Mouse (Mus musculus) c-Kit-positive CD71-positive TER-119-negative erythroid progenitor cells, embryonic 14.5 days (primary cell): ENCODE data around the gene Tubd1.

Experiments
- DNase-seq: peaks from one replicate; pipeline ENCODE4 v3.0.0-alpha.2; 2013; ENCODE audit warnings: low read depth

Tubd1 gene

GRCm38 (mm10) chr11:86568425-86568824 lies 23.6 kb downstream of the Tubd1 start:
- no peak for DNase-seq

DNA sequence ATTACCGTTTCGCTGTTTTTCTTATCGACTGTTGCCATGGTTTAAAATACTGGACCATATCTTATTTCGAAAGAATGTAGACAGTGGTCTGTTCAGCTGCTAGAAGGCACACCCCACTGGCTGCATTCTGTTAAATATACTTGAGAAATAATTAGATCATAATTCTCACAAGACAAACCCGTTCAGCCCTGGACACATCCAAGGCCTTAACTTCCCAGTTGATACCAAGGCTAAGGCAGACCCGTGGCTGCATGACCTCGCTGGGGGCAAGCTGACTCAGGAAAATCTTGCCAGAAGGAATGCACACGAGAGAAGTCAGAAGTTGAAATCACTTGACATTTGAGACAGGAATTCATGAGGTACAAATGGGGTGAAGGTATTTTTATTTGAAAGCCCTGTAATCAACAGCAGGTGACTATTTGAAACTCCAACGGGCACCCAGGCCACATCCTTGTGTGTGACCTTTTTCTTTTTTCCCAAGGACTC lies 25.5 kb downstream of the Tubd1 start:
- no peak for DNase-seq

- no peak for DNase-seq
These were observed 26.5 kb downstream of the Tubd1 start for GRCm38 (mm10) chr11:86571047-86571855.

GRCm38 (mm10) chr11:86571871-86572270 lies 27.1 kb downstream of the Tubd1 start:
- DNase-seq: no peak

DNA sequence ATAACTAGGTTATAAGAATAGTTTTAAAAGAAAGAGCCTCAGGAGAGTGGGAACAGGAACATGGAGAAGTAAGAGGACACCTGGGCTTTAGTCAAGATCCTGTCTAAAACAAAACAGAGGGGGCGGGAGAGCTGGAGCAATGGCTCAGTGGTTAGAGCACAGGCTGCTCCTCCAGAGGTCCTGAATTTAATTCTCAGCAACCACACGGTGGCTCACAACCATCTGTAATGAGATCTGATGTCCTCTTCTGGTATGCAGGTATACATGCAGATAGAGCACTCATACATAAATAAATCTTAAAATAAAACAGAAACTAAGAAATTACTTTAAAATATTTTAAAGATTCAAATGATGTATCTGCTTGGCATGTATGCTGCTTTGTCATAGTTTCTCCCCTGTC lies 27.8 kb downstream of the Tubd1 start:
- no peak for DNase-seq

GRCm38 (mm10) chr11:86573646-86574231 lies 28.9 kb downstream of the Tubd1 start:
- no peak for DNase-seq

DNA sequence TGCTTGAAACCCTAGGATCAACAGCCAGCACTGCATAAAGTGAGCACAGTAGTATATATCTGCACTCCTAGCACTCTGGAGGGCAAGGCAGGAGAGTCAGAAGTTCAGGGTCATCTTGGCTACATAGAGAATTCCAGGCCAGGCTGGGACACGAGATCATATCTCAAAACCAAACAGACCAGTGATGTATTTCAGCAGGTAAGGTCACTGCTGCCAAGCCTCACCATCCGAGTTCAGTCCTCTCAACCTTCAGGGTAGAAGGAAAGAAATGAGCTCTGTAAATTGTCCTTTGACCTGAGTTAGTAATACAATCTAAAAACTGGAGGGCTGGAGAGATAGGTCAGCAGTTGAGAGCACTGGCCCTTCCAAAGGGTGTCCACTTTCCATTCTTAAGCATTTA lies 29.6 kb downstream of the Tubd1 start:
- no peak for DNase-seq

GRCm38 (mm10) chr11:86575632-86576378 lies 31.0 kb downstream of the Tubd1 start:
- no peak for DNase-seq

DNA sequence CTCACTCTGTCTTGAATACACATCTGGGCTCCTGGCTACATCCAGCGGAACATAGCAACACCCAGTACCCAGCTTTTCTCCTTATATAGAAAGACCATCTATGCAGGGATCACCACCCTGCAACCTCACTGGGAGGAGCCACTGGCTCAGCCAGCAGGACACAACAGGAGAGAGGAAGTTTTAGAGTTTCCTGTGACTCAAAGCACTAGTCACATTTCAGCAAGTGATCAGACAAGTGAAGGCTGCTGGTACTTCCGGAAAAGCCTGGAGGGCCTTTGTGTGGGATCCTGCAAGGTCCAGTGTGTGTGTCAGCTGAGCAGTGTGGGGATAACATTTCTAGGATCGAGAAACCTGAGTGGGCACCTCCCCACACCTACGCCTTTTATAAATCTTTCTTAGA lies 32.4 kb downstream of the Tubd1 start:
- DNase-seq: no peak

DNA sequence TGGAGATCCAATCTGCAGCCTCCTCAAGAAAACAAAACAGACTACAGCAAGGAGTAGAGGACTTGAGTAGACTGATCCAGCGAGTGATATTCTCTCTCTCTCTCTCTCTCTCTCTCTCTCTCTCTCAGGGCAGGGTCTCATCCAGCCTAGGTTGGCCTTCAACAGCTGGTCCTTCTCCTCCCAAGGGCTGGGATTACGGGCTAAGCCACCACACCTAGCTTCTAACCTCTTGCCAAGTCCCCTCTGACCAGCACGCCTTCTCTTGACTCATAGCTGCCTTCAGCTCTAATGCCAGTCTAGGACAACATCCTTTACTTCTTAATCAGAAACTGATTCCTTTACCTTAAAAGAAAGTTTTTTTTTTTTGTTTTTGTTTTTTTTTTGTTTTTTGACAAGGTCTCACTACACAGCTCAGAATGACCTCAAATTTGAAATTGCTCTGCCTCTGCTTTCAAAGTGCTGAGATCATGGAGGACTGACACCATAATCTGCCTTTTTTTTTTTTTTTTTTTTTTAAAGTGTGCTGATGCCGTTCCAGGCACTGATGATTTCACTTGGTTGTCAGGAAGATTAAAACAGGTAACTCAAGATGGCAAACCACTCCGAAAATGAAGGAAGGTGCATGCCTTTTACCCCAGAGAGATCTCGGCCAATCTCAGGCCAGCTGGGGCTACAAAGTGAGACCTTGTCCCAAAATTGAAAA lies 33.5 kb downstream of the Tubd1 start:
- DNase-seq: no peak

DNA sequence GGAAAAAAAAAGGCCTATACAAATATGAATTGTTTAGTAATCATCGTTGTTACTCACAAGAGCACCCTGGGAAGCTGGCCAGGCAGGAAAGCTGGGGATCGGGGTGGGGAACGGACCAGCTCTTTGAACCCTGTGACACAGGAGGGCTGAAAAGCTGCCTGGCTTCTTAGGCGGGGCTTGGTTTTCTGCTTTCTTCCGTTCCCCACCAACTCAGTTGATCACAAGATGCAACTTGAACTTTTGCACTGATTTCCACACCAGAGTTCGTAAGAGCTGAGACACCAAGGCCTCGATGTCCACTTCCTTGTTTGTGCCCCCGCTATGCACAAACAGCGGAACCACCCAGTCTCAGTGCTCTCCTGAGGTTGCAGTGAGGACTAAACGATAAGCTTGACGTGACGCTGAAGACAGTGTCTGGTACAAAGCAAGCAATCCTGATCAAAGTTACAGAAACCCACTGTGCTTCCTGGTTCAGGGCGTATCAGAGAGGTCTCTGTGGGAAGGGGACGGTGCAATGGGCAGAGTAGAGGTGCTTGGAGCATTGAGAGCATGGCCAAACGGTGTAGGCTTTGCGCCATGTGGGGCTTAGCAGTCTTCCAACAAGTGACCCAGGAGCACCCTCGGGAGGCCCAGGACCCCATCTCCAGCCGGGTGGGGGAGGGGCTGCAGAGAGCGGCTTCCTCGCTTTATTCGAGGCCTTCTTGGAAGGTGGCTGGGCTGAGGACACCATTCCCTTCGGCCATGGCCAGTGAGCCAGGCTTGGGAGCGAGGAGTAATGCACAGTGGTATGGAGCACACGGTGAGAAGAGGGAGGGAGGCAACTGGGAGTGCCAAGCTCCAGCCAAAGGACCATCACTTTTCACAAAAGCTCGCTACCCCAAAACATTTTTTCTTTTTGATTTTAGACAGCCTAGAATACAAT lies 34.3 kb downstream of the Tubd1 start:
- DNase-seq: no peak

DNA sequence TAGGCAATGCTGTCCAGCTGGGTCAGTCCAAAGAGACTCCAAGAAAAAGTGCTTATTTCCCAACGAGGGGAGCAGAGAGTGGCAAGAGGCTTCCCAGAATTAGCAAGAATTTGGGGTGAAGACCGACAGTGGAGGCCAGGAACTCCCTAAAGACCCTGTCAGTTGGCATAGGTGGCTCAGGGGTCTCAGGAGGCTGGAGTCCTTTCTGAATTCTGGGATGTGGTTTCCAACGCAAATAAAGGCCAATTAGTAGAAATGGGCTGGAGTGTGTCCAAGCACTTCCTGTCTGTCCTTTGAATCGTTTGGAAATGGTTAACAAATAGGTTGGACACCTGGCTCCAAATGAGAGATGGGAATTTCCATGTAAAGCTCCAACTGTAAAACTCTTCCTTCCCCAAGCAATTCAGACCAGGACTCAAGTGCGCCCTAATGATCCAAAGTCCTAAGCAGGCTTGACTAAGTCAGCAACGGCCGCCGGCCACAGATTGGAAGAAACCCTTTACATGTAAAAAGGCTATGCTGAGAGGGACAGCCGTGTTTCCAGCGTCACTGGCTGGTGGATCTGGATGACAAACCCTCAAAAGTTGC lies 35.0 kb downstream of the Tubd1 start:
- DNase-seq: no peak

DNA sequence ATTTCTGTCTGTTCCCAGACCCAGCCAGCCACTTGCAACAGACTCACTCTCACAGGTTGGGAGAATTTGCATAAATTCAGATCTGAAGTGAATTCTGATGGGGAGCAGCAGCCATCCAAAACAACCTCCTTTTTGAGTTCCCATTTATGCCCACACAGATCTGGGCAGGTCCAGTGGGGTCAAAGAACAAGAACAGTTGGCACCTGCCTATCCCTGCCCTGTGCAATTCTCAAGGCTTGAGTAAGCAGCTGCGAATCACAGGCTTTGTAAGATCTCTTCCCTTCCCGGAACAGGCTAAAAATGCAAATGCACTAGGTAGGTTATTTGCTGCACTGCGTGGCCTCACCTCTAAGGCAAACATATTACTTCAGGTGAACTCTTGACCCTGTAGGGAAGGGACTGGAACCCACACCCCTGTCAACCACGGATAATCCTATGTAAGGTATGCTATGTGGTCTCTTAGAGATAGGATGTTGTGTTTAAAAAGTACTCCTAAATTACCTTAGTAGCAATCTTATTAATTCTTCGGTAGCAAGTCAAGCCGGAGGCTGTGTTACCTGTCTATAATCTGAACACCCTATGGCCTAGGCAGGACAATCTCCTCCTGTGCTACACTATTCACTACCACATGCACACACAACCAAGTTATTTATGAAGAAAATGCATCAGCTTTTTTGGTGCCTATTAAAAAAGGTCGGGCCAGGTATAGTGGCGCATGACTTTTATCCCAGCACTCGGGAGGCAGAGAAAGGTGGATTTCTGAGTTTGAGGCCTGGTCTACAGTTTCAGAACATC lies 35.7 kb downstream of the Tubd1 start:
- DNase-seq: no peak

- DNase-seq: peak; percentile 77
These were observed 36.5 kb downstream of the Tubd1 start for GRCm38 (mm10) chr11:86581250-86581753.

DNA sequence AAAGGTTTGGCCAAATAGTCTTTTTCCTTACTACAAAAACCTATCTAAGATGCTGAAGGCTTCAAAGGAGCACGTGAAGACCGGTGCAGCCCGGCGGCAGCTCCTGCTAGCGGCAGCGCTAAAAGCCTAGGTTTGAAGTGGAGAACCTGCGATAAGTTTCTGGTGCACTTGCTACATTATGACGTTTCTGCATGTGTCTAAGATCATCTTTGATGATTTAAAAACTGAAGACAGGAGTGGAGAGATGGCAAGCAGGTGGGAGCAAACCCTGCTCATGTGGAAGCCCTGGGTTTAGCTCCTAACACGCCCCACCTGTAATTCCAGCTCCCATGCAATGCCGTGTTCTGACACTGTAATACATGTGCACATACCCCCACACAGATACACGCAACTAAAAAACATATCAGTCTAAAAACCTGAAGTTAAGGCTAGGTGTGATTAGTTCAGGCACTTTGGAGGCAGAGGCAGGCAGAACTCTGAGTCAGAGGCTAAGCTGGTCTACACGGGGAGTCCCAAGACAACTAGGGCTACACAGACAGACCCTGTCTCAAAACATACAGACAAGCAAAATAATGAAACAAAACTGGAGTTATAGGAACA lies 37.3 kb downstream of the Tubd1 start:
- DNase-seq: no peak

GRCm38 (mm10) chr11:86582543-86583260 lies 37.9 kb downstream of the Tubd1 start:
- no peak for DNase-seq

DNA sequence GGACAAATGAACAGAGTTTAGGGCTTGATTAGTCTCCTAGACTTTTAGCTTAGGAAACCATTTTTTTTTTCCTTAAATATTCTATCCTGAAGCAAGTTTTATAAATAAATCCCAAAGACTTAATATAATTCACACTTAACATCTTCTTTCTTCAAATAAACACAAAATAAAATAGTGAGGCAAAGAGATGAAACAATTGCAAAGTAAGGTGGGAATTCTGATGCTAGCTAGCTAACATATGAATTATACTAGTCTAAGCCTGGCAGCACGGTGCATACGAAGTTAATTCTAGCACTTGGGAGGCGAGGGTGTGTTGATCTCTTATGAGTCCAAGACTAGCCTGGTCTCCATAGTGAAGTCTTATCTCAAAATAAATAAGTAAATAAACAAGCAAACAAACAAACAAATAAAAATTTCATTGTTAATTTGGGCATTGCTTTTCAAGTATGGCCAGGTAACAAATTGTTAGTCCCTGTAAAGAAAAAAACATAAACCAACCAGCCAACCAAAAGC lies 38.6 kb downstream of the Tubd1 start:
- DNase-seq: no peak
